Mouse (Mus musculus): Measurements from ENCODE around the gene Baat. TPM values are rescaled to one million over a fixed set of nuclear protein-coding genes. Genes with fewer than 3 reads are reported as not detected.
A peak's percentile ranks its signal among the peaks of the same experiment; 100 is the strongest.
"Not testable (repeated sequence)": the region's sequence is repeated elsewhere in the genome, so short reads cannot be mapped to it uniquely, and the experiment has no call there.

The Baat gene
- not detected for total RNA-seq (2021)
- long read RNA-seq, experiment 1 = 0 reads
- long read RNA-seq, experiment 2, partial matches to known transcripts = 0 of 1 reads
- long read RNA-seq, experiment 2, other reads (novel, unspliced or antisense) = 1 of 1 reads

DNA sequence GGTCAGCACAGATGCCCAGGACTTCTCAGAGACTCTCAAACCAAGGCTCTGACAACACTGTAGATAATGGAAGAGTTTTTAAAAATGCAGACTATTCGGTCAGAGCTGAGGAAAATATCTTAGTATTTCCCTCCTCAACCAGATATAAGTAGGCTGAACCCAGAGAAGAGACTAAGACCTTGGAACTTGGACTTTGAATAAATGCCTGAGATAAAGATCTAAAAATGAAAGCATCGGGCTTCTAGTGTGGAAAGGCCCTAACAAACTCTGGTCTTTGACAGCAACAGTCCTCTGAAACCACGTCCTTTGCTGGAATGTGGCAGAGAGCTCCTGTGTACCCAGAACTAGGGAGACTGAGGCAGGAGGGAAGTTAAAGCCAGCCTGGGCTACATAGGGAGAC is at the start of gene Baat:
Baat (minus strand) TSS at position 172 of the 400 bp plus-strand sequence.
- intact Hi-C loops (cut with DNase I) = no loop called here
- no peak for DNase-seq

DNA sequence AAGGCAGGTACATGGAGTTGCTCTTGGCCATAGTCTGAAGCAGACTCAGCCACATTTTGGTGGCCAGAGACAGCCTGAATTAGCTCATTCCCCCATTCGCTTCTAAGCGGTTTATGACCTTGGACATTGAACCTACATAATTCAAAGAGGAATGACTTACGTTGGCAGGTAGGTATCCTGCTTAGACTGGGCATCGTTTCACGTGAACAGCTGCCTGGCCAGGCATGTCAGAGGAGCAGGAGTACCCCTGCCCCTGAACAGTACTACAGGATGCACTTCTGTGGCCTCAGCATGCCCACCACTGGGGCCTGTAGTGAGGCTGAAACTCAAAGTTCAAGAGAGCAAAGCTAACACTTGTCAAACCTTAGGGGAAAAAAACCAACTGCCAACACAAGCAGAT is 47.0 kb upstream of the Baat start:
- DNase-seq = no peak
- intact Hi-C loops (cut with DNase I) = no loop called here

DNA sequence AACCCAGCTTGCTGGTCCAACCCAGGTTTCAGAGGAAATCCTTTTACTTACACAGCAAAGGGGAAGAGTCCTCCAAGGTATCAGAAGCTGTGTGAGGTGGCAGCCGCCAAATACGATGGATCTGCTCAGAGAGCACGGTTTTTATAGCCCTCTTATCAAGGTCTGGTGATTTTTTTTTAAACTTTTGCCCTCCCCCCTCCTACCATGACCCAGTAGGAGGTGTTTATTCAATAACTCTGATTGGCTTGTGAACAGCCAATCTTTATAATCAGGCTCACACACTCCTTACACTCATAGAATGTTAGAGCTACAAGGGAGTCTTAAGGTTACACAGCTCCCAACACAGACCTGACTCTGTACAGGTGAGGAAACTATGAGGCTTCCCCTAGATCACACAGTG is 43.0 kb upstream of the Baat start, which contains the start of gene Aldob:
Aldob (minus strand) TSS at position 164 of the 400 bp plus-strand sequence.
- intact Hi-C loops (cut with DNase I) = no loop called here

DNA sequence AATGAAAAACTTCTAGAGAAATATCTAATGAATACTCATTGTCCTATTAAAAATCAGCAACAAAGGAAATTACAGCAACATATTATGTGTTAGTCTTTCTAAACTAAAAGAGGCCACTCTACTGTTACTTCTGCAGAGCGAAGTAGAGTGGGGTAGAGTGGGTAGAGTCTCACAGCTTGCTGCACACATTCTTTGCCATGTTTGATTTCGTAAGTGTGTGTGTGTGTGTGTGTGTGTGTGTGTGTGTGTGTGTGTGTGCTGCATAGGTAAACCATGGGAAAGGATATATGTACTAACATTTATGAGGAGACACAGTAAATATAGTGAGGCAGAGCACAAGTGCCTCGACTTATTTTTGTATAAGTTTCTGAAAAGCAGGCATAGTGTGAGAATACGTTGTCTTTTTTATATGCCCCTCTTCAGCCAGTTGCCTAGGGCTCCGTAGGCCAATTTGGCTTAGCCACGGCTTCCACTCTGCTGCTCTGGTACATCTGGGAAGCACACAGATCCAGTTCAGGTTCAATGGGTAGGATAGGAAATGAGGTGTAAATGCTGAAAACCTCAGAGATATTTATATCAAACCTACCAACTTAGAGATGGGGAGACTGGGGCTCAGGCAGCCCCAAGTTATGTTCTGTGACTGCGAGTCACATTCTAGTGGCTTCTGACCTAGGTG is 41.3 kb upstream of the Baat start:
- intact Hi-C loops (cut with DNase I) = no loop called here
- DNase-seq = no peak

More for the DNA sequence above, 43.0 kb upstream of the Baat start, which contains the start of gene Aldob:
- DNase-seq = no peak

DNA sequence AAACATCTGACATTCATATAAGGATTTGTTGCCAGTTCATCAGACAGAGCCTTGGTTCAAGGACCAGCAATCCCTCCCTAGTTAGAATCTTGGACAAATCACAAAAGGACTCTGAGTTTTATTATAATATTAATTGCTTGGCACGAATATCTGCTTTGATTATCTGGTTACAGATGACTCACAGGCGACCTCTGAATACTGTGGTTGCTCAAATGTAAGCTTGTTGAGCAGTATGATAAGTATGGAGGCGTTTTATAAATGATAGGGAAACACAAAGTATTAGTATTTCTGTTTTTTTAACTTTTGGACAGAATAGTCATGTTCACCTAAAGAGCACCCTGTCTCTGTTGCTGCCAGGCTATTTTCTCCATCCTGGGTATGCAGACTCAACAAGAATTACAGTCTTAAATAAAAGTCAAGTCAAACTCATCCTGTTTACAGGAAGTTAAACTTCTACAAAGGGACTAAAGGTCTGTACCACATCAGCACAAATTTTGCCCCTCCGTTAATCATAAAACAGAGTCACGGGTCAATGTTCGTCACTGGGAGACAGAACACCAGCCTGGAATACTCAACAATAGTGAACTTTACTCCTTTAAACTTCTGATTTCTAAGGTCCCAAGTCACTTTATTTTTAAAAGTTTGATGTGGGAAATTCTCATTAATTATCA is 40.7 kb upstream of the Baat start:
- intact Hi-C loops (cut with DNase I) = no loop called here
- no peak for DNase-seq

DNA sequence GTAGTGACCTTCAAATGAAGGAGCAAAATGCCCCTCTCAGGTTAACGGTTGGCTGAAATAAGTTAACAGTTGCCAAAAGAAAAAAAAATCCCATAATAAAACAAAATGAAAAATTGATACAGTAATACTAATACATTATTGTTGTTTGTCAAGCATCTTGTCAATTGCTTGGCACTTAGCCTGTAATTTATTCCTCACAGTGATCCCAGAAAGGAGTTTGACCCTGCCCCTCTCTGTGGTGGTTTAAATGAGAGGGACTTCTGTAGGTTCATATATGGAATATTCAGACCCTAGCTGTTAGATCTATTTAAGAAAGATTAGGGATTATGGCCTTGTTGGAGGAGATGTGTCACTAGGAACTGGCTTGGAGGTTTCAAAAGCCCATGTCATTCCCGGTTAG is 39.7 kb upstream of the Baat start:
- intact Hi-C loops (cut with DNase I) = no loop called here
- no peak for DNase-seq

DNA sequence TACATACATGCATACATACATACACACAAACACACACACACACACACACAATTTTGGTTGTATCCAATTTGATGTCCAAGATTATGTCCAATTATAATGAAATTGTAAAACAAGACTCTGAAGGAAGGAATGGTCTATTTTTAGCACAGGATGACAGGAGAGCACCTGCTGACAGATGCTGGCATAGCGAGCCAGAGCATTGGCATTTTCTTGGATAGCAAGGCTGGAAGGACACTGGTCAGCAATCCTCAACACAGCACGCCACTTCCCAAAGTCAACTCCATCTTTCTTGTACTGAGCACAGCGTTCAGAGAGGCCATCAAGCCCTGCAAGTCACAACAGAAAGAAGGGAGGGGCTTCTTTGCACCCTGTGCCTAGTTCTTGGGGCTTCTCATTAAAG is 34.6 kb upstream of the Baat start:
- intact Hi-C loops (cut with DNase I) = no loop called here
- DNase-seq = no peak

DNA sequence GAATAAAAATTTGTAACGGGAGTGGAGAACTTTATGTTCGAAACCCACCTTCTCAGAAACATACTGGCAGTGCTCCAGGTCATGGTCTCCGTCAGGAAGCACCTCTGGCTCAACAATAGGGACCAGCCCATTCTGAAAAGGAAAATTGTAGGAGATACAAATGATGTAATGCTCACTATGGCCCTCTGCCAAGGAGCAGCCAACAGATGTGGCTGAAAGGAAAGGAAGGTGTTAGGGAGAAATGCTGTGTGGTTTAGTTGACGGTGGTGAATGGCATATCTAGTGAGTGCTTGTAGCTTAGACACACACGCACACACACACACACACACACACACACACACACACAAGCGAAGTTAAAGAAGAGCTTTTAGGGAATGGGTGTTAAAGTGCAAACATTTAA is 33.3 kb upstream of the Baat start:
- peak; percentile 8 to 26 for DNase-seq

DNA sequence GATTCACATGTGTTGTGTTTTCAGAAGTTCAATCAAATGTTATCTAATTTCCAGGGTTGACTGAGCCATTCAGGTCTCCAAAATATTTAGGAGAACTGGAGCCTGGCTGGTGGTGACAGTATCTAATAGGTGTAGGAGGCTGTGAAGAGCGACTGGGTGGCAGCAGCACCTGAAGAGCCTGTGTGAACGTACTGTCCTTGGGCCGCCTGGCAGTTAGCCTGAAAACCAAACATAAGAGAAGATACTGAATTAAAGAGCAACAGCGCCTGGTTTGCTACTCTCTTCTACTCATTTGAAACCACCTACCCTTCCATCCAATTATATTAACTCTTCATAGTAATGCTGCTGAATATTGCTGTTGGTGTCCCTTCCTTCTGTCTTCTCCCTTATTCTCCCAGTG is 30.3 kb upstream of the Baat start:
- DNase-seq = no peak
- intact Hi-C loops (cut with DNase I) = no loop called here

More for the DNA sequence above, 33.3 kb upstream of the Baat start:
- intact Hi-C loops (cut with DNase I) = no loop called here

DNA sequence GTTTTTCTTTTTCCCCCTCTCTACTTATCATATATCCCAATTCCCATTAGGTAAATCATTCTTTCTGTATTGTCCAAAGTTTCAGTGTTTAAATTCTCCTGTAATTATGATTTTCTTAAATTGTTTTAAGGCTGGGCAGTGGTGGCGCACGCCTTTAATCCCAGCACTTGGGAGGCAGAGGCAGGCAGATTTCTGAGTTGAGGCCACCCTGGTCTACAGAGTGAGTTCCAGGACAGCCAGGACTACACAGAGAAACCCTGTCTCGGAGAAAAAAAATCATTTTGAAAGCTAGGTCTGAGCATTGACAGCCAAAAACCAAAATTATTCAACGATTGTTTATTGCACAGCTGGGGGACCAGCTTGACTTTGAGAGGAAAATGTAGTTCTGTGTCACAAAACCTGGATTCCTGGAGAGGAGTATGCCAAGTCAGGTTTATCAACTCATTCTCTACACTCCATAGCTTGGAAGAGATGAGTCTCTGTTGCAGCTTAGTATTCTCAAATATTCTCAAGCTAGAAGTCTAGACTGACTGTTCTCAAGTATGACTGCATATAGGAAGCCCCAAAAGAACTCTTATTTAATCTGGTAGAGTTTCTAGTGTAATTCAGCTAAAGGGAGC is 29.4 kb upstream of the Baat start:
- intact Hi-C loops (cut with DNase I) = no loop called here
- no peak for DNase-seq

DNA sequence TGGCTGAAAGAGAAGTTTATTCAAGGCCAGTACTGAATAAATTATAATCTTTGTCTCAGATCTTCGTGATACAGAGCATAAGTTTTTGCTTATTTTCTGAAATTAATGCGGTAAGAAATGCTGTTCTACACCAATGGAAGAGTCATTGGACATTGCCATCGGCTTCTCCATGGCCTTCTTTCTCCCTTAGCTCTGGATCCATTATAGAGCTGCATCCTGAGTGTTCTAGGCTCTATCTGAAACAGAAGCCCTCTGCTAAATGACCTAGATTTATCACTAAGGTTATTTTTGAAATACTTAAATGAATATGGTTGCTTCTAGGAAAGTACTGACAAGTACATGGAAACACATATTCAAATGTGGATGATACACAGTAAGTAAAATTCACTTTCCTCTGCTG is 28.7 kb upstream of the Baat start:
- no peak for DNase-seq
- intact Hi-C loops (cut with DNase I) = no loop called here

DNA sequence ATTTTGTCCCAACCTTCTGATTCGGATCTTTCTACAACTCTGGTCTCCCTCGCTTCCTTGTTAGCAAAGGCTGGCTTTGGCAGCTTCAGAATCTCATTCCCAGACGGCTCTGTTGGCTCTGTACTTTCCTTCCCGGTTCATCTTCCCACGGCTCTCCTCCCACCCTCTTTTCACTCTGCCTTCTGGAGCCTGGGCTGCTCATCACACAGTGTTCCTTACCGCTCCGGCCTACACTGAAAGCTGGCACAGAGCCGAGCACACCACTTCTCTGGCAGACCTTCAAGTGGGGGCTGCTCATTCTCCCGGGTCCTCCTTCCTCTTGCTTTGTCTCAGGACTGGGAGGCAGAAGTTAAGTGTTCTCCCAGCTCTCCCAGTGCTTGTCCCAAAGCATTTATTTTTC is 16.2 kb upstream of the Baat start:
- intact Hi-C loops (cut with DNase I) = loop anchor here (5.0 kb wide), 1 partner anchor 105 kb away; no protein-coding TSS in a partner anchor
- DNase-seq = peak; percentile 25 to 55

DNA sequence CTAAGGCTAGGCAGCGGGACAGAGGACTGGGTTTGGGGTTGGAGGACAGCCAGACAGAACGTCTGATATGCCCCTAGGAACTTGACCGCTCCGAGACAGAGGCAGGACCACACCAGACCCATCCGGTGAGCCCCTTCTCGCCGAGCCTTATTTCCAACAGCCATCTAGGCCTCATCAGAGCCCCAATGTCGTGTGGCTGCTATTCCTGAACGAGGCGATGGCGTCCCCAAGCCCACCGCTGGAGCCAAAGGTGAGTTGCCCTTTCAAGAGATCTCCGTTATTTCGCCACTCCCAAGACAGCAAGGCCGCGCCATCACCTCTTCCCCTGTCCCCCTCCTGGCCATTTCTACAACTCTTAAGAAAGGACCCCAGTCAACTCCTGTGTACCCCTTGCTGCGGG is 15.0 kb upstream of the Baat start:
- DNase-seq = no peak
- intact Hi-C loops (cut with DNase I) = loop anchor here (5.0 kb wide), 1 partner anchor 106 kb away; no protein-coding TSS in a partner anchor

DNA sequence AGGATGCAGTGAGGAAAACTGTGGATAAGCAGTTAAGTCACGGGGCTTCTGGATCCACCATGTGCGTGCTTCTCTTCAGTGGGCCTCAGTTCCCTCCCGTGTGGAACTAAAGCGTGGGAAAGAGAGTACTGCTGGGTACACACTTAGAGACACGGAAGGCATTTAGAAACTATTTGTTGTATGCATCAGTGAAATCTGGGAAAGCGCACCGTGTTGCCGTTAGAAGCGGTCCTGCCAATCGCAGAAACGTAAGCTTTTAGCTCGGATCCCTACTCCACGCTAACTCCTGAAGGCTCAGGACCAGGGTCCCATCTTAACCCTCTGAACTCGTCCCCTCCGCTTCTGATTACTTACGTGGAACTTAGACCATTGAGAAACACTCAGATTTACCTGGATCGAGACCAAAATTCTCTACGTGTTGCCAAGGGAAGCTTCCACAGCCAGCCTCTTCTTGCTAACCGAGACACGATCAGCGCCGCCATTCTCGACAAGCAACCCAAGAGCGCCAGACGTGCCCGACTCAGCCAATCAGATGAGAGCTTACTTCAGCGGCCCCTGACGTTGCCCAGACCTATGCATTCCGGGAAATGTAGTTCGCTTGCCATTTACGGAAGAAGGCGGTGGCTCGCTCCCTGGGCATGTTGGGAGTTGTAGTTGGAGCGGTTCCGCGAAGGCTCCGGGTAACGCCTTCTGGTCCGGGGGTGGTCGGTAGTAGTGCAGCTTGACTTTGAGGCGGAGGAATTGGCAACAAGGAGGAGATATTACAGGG is 14.4 kb upstream of the Baat start, which contains the start of the genes Mrpl50 and Zfp189:
Mrpl50 (minus strand) TSS at position 522 of the 769 bp plus-strand sequence.
Zfp189 (plus strand) TSS at position 605 of the 769 bp plus-strand sequence.
- intact Hi-C loops (cut with DNase I) = loop anchor here (5.0 kb wide), 1 partner anchor 107 kb away; no protein-coding TSS in a partner anchor
- DNase-seq = peak; percentile 88 to 92

DNA sequence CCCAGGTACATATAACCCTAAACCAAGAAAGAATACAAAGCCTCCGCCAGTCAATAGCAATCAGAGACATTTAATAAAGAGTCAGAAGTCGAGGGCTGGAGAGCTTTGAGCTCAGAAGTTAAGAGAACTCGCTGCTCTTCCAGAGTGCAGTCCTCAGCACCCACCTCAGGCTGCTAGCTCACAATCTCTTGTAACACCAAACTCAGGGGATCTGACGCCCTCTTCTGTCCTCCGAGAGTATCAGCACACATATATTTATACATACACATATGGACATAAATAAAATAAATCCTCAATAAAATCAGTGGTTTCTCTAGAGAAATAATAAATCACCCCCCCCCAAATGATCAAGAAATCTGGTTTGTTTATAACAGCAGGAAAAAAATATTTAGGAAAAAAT is 13.1 kb upstream of the Baat start:
- no peak for DNase-seq
- intact Hi-C loops (cut with DNase I) = no loop called here

DNA sequence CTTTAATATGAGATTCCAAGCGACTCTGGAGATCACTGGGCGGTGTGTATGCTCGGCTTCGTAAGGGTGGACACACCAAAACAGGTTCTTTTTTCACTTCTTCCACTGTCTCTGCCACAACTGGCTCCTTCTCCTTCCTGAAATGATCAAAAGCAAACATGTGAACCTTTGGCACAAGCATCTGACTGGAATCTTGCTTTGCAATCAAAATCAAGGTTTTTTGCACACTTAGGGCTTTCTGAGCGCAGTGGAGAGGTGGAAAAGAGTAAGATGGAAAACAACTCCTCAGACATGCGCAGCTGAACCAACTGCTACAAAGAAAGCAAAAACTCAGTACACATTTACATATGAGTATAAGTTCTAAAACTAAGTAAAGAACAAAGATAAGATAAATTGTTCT is 8.1 kb upstream of the Baat start:
- intact Hi-C loops (cut with DNase I) = no loop called here
- DNase-seq = no peak

DNA sequence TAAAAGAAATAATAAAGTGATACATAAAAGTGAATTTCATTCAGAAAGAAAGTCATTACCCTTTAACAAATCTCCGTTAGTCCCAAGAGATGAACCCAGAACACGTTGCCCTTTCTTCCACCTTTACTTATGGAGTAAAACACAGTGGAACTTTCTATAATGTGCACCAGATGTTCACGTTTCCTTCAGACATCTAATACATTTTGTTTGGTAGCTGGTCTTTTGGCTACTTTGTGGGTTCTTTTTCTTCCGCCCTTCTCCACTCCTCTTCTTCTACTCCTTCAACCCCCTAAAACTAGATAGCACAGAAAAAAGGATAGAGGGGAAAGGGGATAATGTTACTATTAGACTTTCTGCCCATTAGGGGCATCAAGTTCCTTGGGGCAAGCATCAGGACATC is 6.3 kb upstream of the Baat start:
- intact Hi-C loops (cut with DNase I) = no loop called here
- no peak for DNase-seq

DNA sequence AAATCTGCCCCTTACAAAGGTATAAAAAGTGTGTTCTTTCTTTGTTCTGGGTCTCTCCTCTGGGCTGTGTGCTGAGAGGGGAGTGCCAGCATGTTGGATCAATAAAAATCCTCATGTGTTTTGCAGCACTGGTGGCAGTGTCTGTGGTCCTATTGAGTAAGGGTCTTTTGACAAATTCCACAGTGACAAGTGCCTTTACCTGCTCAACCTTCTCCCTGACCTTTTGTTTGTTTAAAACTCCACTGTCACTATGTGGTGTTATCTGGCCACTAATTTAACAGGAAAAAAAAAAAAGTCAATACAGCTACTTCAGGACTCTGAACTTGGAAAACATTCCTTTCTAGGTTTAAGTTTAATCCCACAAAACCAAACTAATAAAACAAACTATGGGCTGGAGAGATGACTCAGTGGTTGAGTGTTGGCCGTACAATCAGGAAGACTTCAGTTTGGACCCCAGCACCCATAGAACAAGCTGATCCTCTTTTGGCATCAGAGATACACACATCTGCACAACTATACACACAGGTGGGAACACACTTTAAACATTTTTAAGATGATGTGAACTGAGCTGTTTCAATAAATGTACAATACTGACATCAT is 4.0 kb upstream of the Baat start:
- DNase-seq; intact Hi-C loops (cut with DNase I): not testable (repeated sequence)

DNA sequence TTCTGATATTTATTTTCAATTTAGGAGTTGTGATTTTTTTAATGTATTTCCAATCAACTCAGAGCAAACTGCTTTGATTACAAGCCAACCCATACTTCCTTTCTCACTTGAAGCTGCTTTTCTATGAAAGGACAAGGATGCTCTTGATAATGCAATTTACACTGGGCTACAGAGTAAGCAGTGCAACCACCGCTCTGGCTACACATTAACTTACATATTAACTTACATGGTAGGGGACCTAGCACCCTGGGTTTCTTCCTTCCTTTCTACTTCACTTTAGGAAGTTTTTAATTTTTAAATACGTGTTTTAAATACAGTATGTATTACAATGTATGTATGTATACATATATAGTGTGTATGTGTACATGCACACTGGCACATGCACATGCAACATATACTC is 2.8 kb upstream of the Baat start:
- intact Hi-C loops (cut with DNase I) = no loop called here
- DNase-seq = no peak

DNA sequence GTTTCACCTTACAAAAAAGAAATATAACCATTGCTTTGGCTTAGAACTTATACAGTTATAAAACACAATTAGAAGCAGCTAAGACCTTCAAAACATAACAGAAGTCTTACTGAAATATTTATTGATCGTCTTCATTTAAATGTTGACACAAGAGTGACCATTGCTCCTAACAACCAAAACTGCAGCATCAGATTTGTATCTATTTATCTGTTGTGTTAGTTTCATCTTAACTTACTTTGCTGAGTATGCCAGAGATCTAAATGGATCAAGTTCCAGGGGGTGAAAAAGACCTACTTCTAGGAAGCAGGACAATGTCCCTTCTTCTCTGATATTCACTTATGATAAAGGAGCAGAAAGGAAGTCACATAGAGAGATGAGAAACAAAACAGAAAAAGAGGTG is 2.8 kb downstream of the Baat start:
- no peak for DNase-seq
- intact Hi-C loops (cut with DNase I) = no loop called here
